Mouse (Mus musculus): ENCODE measurements at regions not wholly inside any gene's neighbourhood (a gene's known extent, or its start where the extent isn't known, plus 50 kb on each side); places are given as distances from the start of the nearest gene placed in this dataset.

DNA sequence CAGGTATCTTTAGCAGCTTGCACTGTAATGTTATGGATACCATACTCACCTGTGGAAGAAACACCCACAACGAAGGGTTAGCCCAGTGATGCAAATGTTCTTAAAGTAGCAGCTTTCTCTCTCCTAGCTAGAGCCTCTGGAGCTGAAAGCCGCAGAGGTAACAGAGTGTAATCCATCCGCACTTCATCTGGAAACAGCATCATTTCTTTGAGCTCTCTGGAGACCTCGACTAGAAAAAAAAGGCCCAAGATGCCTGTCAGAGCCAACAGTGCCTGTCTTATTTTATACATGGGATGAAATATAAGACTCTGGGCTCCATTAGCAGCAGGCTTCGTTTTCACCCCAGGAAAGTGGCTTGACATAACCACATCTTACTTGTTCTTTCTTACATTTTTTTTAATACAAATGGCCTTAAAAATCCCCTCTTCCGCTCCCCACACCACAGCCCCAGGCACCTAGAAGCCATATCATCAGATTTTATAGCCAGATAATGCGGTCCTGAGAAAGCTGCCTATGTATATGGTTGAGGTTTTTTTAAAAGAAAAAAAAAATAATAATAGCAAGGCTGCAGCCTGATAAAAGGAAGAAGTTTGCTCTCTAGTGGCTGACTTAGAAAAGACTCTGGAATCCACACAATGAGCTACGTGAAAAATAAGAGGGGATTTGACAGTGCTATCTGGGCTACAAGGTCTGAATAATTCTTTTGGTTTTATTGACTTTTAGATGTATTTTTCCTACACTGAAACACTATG is 179.3 kb upstream of the Akirin2 start:
- Histone ChIP-seq H3K4me1 (ENCODE audit: control insufficient read depth, insufficient read depth, low read length) (no peaks in the 10 kb centered on the region), H3K36me3 (ENCODE audit: control insufficient read depth, insufficient read depth, low read length) (no peaks in the 10 kb centered on the region), H3K9me3 (ENCODE audit: control insufficient read depth, low read length) (no peaks in the 10 kb centered on the region), H3K27me3 (ENCODE audit: control insufficient read depth, insufficient read depth, low read length) (no peaks in the 10 kb centered on the region), H3K27ac (ENCODE audit: low read depth, low read length) (peak overlapping the region; percentile 7; the same call in 1 of the 2 replicates), H3K4me2 (ENCODE audit: low read depth, low read length) (no peak overlapping the region), H3K9ac (replicated peaks; ENCODE audit: low read depth, low read length) (no peak overlapping the region), H3K4me3 (ENCODE audit: low read depth, low read length) (no peak overlapping the region)
- WGBS: 56% methylated on average over 8 of the region's 8 CpGs
- ATAC-seq (ENCODE audit: low read depth): peak; percentile 54; the same call in 1 of the 2 replicates

DNA sequence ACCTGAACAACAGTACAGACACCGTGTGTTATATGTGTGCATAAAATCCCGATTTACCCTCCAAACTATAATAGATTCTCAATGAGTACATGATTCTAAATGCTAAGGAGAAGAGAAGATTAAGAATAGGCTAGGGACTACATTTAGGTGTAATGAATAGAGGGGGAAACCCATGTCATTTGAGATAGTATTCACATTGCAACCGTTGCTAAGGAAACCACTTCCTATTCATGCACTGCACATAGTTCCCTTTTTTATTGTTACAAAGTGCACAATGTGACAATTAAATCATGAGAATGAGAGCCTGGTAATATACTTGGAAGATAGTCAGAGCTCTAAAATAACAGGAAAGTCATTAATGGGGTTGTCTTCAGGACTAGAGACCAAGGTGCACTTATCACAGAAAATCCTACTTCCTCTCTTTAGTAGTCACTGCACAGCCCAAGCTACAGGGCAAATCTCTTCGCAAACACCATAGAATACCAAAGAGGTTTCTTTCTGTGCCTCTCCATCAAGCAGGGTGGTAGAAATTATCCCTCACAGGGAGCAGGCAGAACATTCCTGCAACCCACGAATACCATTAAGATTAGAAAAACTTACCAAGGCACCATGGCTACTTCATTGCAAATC is 164.3 kb upstream of the Akirin2 start:
- H3K36me3 ChIP-seq (ENCODE audit: control insufficient read depth, insufficient read depth, low read length): no peaks in the 10 kb centered on the region
- no peak for ATAC-seq (ENCODE audit: low read depth)
- no peak overlapping the region for H3K9ac ChIP-seq (replicated peaks; ENCODE audit: low read depth, low read length)
- no peak overlapping the region for H3K4me2 ChIP-seq (ENCODE audit: low read depth, low read length)
- WGBS: 66% methylated on average over 5 of the region's 5 CpGs
- no peak overlapping the region for H3K27ac ChIP-seq (ENCODE audit: low read depth, low read length)
- H3K9me3 ChIP-seq (ENCODE audit: control insufficient read depth, low read length): no peaks in the 10 kb centered on the region
- no peaks in the 10 kb centered on the region for H3K4me1 ChIP-seq (ENCODE audit: control insufficient read depth, insufficient read depth, low read length)
- H3K27me3 ChIP-seq (ENCODE audit: control insufficient read depth, insufficient read depth, low read length): no peaks in the 10 kb centered on the region
- no peak overlapping the region for H3K4me3 ChIP-seq (ENCODE audit: low read depth, low read length)

GRCm38 (mm10) chr4:34391499-34391898 is 159.2 kb upstream of the Akirin2 start:
- Histone ChIP-seq H3K9ac (replicated peaks; ENCODE audit: low read depth, low read length) (no peak overlapping the region), H3K9me3 (ENCODE audit: control insufficient read depth, low read length) (no peaks in the 10 kb centered on the region), H3K27ac (ENCODE audit: low read depth, low read length) (no peak overlapping the region), H3K4me1 (ENCODE audit: control insufficient read depth, insufficient read depth, low read length) (no peaks in the 10 kb centered on the region), H3K4me2 (ENCODE audit: low read depth, low read length) (no peak overlapping the region), H3K36me3 (ENCODE audit: control insufficient read depth, insufficient read depth, low read length) (no peaks in the 10 kb centered on the region), H3K27me3 (ENCODE audit: control insufficient read depth, insufficient read depth, low read length) (no peaks in the 10 kb centered on the region), H3K4me3 (ENCODE audit: low read depth, low read length) (no peak overlapping the region)
- no peak for ATAC-seq (ENCODE audit: low read depth)
- 93% methylated on average over 5 of the region's 5 CpGs for WGBS

DNA sequence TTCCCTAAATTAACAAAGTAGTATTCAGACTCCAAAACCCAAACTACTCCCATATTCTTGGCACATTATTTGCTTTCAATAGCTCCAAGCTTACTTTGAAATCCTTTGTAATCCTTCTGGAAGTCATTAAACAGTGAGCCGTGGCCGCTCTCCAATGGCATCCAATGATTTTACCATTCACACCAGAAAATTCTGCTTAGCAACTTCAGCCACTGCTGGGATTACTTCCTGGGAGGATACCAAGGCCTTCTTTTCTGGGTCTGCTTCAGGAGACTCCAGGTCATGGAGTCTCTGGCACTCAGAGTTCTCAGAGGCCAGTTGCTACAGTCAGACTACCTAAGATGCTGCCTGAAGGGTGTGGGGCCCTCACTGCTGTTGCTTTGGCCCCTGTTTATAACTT is 147.7 kb upstream of the Akirin2 start:
- Histone ChIP-seq H3K27ac (ENCODE audit: low read depth, low read length) (no peak overlapping the region), H3K4me3 (ENCODE audit: low read depth, low read length) (no peak overlapping the region), H3K9me3 (ENCODE audit: control insufficient read depth, low read length) (no peaks in the 10 kb centered on the region), H3K9ac (replicated peaks; ENCODE audit: low read depth, low read length) (no peak overlapping the region), H3K4me2 (ENCODE audit: low read depth, low read length) (no peak overlapping the region), H3K36me3 (ENCODE audit: control insufficient read depth, insufficient read depth, low read length) (no peaks in the 10 kb centered on the region), H3K27me3 (ENCODE audit: control insufficient read depth, insufficient read depth, low read length) (no peaks in the 10 kb centered on the region), H3K4me1 (ENCODE audit: control insufficient read depth, insufficient read depth, low read length) (no peaks in the 10 kb centered on the region)
- WGBS: 83% methylated on average over 2 of the region's 2 CpGs
- no peak for ATAC-seq (ENCODE audit: low read depth)

DNA sequence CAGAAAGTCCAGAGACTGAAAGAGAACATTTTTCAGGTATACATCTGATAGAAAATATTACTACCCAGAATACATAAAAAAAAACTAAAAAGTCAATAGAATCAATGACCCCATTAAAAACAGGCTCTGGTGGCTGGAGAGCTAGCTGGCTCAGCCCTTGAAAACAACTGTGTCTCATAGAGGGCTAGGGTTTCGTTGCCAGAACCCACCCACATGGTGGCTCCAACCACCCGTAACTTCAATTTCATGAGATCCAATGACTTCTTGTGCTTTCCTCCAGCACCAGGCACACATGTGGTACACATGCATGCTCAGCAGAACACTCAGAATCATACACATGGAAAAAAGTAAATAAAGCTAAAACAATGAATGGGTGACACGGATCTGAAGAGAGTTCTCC is 143.6 kb upstream of the Akirin2 start:
- 90% methylated on average over 3 of the region's 3 CpGs for WGBS

DNA sequence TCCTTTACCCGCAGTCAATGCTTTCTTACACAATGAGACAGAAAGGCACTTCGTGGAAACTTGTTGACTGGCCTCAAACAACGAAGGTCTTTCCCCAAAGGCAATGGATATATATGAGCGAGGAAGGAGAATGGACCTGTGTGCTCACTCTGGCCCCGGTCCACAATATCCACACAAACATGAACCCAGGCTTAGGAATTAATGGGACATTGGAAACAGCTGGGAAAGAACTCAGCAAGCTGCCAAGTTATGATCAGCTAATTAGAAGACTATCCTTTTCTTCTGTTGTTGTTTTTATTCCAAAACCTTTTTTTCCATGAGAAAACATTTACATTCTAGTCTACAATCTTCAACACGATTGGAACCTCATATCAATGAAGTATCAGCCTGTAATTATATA is 129.8 kb upstream of the Akirin2 start:
- Histone ChIP-seq H3K36me3 (ENCODE audit: control insufficient read depth, insufficient read depth, low read length) (no peaks in the 10 kb centered on the region), H3K27me3 (ENCODE audit: control insufficient read depth, insufficient read depth, low read length) (no peaks in the 10 kb centered on the region), H3K4me2 (ENCODE audit: low read depth, low read length) (no peak overlapping the region), H3K4me1 (ENCODE audit: control insufficient read depth, insufficient read depth, low read length) (no peaks in the 10 kb centered on the region), H3K4me3 (ENCODE audit: low read depth, low read length) (no peak overlapping the region), H3K9me3 (ENCODE audit: control insufficient read depth, low read length) (no peaks in the 10 kb centered on the region), H3K27ac (ENCODE audit: low read depth, low read length) (no peak overlapping the region), H3K9ac (replicated peaks; ENCODE audit: low read depth, low read length) (no peak overlapping the region)
- no peak for ATAC-seq (ENCODE audit: low read depth)
- WGBS: 86% methylated on average over 6 of the region's 6 CpGs

More for the DNA sequence above, 143.6 kb upstream of the Akirin2 start:
- no peak for ATAC-seq (ENCODE audit: low read depth)
- H3K36me3 ChIP-seq (ENCODE audit: control insufficient read depth, insufficient read depth, low read length): no peaks in the 10 kb centered on the region
- no peak overlapping the region for H3K4me2 ChIP-seq (ENCODE audit: low read depth, low read length)
- H3K9me3 ChIP-seq (ENCODE audit: control insufficient read depth, low read length): no peaks in the 10 kb centered on the region
- H3K27me3 ChIP-seq (ENCODE audit: control insufficient read depth, insufficient read depth, low read length): no peaks in the 10 kb centered on the region
- no peak overlapping the region for H3K27ac ChIP-seq (ENCODE audit: low read depth, low read length)
- H3K9ac ChIP-seq (replicated peaks; ENCODE audit: low read depth, low read length): no peak overlapping the region
- H3K4me1 ChIP-seq (ENCODE audit: control insufficient read depth, insufficient read depth, low read length): no peaks in the 10 kb centered on the region
- no peak overlapping the region for H3K4me3 ChIP-seq (ENCODE audit: low read depth, low read length)

DNA sequence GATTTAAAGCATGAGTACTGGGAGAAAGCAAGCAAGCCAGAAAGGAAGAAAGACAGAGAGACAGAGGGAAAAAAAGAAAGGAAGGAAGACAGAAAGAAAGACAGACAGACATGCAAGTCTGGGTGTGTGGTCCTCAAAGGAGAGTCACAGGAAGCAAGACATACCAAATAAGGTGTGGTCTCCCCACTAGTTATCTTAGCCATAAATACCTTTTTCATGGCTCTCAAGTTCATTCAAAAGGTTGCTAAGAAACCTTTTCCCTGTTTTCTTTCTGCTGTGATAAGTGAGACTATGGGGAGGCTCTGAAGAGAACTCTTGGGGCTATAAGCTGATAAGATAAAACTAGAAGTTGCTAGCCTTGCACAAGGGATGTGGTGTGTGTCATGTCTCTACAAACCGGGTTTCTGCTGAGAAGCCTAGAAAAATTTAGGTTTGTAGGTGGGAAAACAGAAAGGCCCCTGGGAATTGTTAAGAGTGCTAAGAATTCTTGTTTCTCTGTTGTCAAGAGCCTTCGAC is 126.5 kb upstream of the Akirin2 start:
- no peak for ATAC-seq (ENCODE audit: low read depth)
- Histone ChIP-seq H3K9me3 (ENCODE audit: control insufficient read depth, low read length) (no peaks in the 10 kb centered on the region), H3K4me3 (ENCODE audit: low read depth, low read length) (no peak overlapping the region), H3K9ac (replicated peaks; ENCODE audit: low read depth, low read length) (no peak overlapping the region), H3K36me3 (ENCODE audit: control insufficient read depth, insufficient read depth, low read length) (no peaks in the 10 kb centered on the region), H3K4me2 (ENCODE audit: low read depth, low read length) (no peak overlapping the region), H3K4me1 (ENCODE audit: control insufficient read depth, insufficient read depth, low read length) (no peaks in the 10 kb centered on the region), H3K27ac (ENCODE audit: low read depth, low read length) (no peak overlapping the region), H3K27me3 (ENCODE audit: control insufficient read depth, insufficient read depth, low read length) (no peaks in the 10 kb centered on the region)
- 66% methylated on average over 2 of the region's 2 CpGs for WGBS

DNA sequence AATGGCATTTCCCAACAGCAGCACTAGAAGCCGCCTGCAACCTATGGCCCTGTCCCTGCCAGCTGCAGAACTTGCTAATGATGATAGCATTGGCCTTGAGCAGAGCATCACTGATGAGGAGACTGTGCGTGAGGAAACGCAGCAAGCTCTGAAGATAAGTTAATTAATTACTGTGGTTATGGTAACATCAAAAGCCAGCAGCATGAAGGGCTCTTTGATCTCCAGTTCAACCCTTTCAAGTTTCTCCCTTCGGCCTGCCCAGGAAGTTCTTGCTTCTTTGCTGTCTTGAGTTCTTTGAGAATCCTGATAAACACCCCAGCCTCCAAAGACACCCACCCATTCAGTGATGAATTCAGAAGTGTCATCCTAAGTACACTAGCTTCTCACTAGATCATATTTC is 121.7 kb upstream of the Akirin2 start:
- no peak overlapping the region for H3K4me3 ChIP-seq (ENCODE audit: low read depth, low read length)
- H3K9ac ChIP-seq (replicated peaks; ENCODE audit: low read depth, low read length): no peak overlapping the region
- H3K9me3 ChIP-seq (ENCODE audit: control insufficient read depth, low read length): no peaks in the 10 kb centered on the region
- no peaks in the 10 kb centered on the region for H3K36me3 ChIP-seq (ENCODE audit: control insufficient read depth, insufficient read depth, low read length)
- H3K4me2 ChIP-seq (ENCODE audit: low read depth, low read length): no peak overlapping the region
- no peaks in the 10 kb centered on the region for H3K27me3 ChIP-seq (ENCODE audit: control insufficient read depth, insufficient read depth, low read length)
- H3K27ac ChIP-seq (ENCODE audit: low read depth, low read length): no peak overlapping the region
- 51% methylated on average over 4 of the region's 4 CpGs for WGBS
- no peaks in the 10 kb centered on the region for H3K4me1 ChIP-seq (ENCODE audit: control insufficient read depth, insufficient read depth, low read length)
- ATAC-seq (ENCODE audit: low read depth): no peak

DNA sequence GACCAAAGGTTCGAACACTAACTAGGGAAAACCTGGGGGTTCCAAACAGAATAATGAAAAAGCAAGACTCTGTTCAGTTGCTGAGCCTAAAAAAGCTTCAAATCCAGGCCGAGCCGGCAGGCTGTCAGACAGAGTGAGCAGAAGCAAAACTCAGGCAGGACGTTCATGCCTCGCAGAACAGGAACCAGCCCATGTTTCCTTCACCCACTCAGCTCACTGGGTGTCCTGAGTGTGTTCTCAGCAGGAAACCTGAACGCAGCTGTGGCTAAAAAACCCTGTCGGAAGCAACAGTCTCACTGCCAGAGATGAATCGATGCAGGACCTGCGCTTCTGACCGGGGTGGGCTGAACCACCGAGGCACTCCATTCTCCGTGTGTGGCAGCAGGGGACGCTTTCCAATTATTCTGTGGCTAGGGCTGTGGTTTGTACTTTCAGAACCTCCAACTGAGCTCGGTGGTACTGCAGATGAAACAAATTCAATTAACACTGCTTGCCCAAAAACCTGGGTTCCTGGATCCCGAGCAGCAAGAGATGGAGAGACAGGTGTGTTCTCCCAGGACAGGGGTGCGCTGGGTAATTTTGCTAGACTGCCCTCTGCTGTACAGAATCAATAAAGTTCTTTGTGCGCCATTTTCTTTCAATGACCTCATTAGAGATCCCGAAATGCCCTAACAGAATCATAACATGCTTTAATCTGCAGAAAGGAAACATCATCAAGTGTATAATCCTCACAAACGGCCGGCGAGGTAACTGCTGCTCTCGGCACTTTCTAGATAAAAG is 121.1 kb upstream of the Akirin2 start:
- Histone ChIP-seq H3K27ac (ENCODE audit: low read depth, low read length) (no peak overlapping the region), H3K4me3 (ENCODE audit: low read depth, low read length) (no peak overlapping the region), H3K36me3 (ENCODE audit: control insufficient read depth, insufficient read depth, low read length) (no peaks in the 10 kb centered on the region), H3K4me2 (ENCODE audit: low read depth, low read length) (no peak overlapping the region), H3K27me3 (ENCODE audit: control insufficient read depth, insufficient read depth, low read length) (no peaks in the 10 kb centered on the region), H3K9me3 (ENCODE audit: control insufficient read depth, low read length) (no peaks in the 10 kb centered on the region), H3K9ac (replicated peaks; ENCODE audit: low read depth, low read length) (no peak overlapping the region), H3K4me1 (ENCODE audit: control insufficient read depth, insufficient read depth, low read length) (no peaks in the 10 kb centered on the region)
- no peak for ATAC-seq (ENCODE audit: low read depth)
- WGBS: 81% methylated on average over 22 of the region's 22 CpGs
